Mouse (Mus musculus) testis, adult 2 months (tissue): ENCODE results near the gene Upk3bl. TPM values are rescaled to one million over a fixed set of nuclear protein-coding genes. Genes with fewer than 3 reads are reported as not detected.
A peak's percentile ranks its signal among the peaks of the same experiment; 100 is the strongest.

ENCODE experiments used
- H3K27ac ChIP-seq: fragments of 200-500 bp; 2 replicates; pipeline ENCODE4 v1.5.1; 2012; ENCODE audit warnings: low read depth, low read length; ENCODE audit not compliant: control insufficient read depth, insufficient read depth
- H3K27me3 ChIP-seq: fragments of 200-500 bp; 2 replicates; pipeline ENCODE4 v1.6.1; 2012; ENCODE audit warnings: mild to moderate bottlenecking, low read length, moderate library complexity; ENCODE audit not compliant: control insufficient read depth, insufficient read depth
- H3K36me3 ChIP-seq: fragments of 200-500 bp; 2 replicates; pipeline ENCODE4 v1.6.1; 2012; ENCODE audit warnings: mild to moderate bottlenecking, low read length; ENCODE audit not compliant: control insufficient read depth, insufficient read depth
- H3K4me1 ChIP-seq: fragments of 200-500 bp; 2 replicates; pipeline ENCODE4 v1.6.1; 2012; ENCODE audit warnings: low read length; ENCODE audit not compliant: control insufficient read depth, insufficient read depth
- H3K4me3 ChIP-seq: fragments of 200-500 bp; 2 replicates; pipeline ENCODE4 v1.5.1; 2012; ENCODE audit warnings: low read depth, mild to moderate bottlenecking, low read length, moderate library complexity, mixed read lengths; ENCODE audit not compliant: control insufficient read depth
- CTCF ChIP-seq: fragments of 200-500 bp; IDR thresholded peaks from 2 replicates; pipeline ENCODE4 v1.5.1; 2012; ENCODE audit warnings: low read depth, mild to moderate bottlenecking, inconsistent platforms, low read length, moderate library complexity; ENCODE audit not compliant: control insufficient read depth, insufficient read depth, insufficient replicate concordance
- POLR2A ChIP-seq: fragments of 200-500 bp; IDR thresholded peaks from 2 replicates; pipeline ENCODE4 v1.6.1; 2012; ENCODE audit warnings: low read depth, mild to moderate bottlenecking, inconsistent platforms, low read length, moderate library complexity; ENCODE audit not compliant: control insufficient read depth
- polyA plus RNA-seq: library from polyadenylated mRNA; depleted of rRNA; stranded (reverse); fragments of >200 nt; gene quantifications from 2 replicates; pipeline ENCODE4 v1.2.3, GENCODE M21; 2012

Upk3bl gene
- polyA plus RNA-seq, 1 experiment, result 88.3 TPM

DNA sequence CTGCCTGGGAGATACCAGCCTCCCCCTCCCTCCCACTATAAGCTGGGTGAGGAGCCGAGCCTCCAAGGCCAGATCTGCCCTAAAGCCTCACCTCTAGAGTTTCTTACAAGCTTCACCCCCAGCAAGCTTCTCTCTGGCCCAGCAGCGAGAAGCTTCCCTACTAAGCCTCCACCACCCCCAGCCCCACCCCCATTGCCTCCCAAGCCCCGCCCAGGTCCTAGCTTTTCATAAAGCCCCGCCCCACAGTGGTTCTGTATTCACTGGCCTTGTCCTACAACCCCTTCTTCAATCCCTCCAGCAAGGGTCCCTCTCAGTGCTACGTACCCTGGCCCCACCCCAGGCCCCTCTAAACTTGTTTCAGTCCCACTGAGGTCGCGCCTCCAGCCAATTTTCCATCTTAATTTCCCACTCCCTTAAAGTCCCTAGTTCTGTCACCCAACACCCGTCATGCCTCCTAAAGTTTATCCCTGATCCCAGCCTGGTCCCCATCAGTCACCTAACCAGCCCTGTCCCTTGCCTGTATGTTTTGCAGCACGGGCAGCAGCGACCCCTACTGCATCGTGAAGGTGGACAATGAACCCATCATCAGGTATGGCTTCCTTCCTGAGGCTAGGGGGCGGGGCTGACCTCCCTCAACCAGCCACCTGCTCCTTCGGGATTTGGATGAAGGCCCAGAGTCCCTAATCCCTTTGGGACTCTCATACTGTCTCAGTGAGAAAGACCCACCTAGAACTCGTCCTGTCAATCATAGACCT, 34.7 kb downstream of the Upk3bl start:
- H3K4me1 ChIP-seq, result peaks cover 14% of the 10 kb centered on the region
- H3K27me3 ChIP-seq, result no peaks in the 10 kb centered on the region
- TF ChIP-seq POLR2A (no peak), CTCF (no peak)
- no peak overlapping the region for H3K27ac ChIP-seq
- no peak overlapping the region for H3K4me3 ChIP-seq
- no peaks in the 10 kb centered on the region for H3K36me3 ChIP-seq

DNA sequence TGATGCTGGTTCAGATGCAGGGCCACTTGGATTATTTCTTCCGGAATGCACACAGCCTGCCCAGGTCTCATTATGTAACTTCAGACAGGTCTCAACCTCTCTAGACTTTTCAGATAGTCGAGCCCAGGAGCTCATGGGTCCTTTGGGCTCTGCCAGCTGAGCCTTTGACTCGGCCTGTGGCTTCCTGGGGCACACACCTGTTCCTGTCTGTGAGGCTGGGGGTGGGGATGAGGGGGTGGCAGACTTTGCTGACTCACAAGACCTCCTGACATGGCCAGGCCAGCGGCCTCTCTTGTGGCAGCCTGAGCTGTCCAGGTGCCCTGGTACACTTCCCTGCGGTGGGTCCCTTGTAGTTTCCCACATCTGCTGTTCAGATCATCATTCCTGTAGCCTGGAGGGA, 37.6 kb downstream of the Upk3bl start:
- Histone ChIP-seq H3K27me3 (no peaks in the 10 kb centered on the region), H3K27ac (no peak overlapping the region), H3K36me3 (no peaks in the 10 kb centered on the region), H3K4me3 (no peak overlapping the region), H3K4me1 (peaks cover 15% of the 10 kb centered on the region)
- TF ChIP-seq CTCF (no peak), POLR2A (no peak)

DNA sequence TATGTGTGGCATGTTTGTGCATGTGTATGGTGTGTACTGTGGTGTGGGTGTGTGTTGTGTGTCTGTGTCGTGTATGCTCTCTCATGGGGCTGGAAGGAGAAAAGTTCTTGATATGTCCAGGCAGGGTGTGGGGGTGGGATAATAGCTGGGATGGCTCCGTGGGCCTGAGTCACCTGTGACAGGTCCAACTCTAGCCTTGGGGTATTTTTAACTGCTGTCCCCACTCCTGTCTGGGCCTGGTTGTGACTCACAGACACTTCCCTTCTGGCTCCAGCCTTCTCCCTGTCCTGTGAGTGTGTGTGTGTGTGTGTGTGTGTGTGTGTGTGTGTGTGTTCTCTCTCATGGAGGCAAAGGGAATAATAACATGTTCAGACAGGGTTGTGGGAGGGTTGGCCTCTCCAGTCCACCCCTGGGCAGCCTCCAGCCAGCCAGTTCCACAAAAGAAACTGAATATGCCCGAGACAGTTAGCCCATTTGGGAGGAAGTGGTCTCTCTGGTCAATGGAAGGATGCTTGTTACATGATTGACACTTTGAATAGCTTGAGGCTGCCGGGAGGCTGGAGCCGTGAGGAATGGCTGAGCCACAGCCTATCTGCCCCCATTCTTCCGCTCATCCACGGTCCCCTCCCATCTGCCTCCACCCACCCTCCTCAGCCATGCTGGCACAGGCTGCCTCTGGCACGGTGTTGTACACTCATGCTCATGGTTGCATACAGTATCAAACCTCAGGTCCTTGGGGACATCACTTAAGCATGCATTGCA, 40.1 kb downstream of the Upk3bl start:
- Histone ChIP-seq H3K27ac (no peak overlapping the region), H3K27me3 (no peaks in the 10 kb centered on the region), H3K36me3 (no peaks in the 10 kb centered on the region), H3K4me1 (peaks cover 12% of the 10 kb centered on the region), H3K4me3 (no peak overlapping the region)
- TF ChIP-seq CTCF (no peak), POLR2A (no peak)

DNA sequence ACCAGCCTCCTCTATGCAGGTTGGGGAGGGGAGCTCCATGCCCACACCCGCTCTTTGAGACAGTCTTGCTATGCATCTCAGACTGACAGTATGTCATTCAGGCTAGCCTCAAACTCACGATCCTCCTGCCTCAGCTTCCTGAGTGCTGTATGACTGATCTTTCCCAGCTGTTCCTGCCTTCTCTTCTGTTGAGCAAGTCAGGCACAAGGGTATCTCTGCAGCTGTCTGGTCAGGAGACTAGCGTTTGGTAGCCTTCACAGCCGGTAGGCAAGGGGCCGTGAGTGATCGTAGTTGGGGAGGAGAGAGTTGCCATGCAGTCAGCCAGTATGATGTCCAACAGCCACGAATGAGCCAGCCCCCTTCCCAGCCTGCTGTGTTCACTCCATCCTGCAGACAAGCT, 40.8 kb downstream of the Upk3bl start:
- TF ChIP-seq CTCF, result no peak
- TF ChIP-seq POLR2A, result no peak
- no peaks in the 10 kb centered on the region for H3K27me3 ChIP-seq
- H3K4me1 ChIP-seq, result peaks cover 12% of the 10 kb centered on the region
- H3K4me3 ChIP-seq, result no peak overlapping the region
- no peaks in the 10 kb centered on the region for H3K36me3 ChIP-seq
- H3K27ac ChIP-seq, result no peak overlapping the region

DNA sequence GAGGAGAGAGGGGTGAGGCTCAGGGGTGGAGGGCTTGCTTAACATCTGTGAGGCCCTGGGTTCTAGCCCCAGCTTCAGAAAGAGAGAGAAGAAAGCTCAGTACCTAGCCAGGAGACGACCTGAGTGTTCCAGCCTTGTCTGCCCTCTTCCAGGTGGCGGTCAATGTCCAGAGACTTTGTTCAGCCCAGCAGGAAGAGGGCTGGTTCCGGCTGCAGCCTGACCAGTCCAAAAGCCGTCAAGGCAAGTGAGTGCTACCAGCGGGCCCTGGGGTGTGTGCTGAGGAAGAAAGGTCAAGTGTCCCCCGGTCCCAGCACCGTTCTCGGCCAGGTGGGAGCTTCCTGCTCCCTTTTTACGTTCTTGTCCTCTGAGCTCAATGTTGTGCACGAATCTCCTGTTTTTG, 44.2 kb downstream of the Upk3bl start:
- Histone ChIP-seq H3K27me3 (no peaks in the 10 kb centered on the region), H3K4me1 (peaks cover 20% of the 10 kb centered on the region), H3K36me3 (no peaks in the 10 kb centered on the region), H3K27ac (no peak overlapping the region), H3K4me3 (no peak overlapping the region)
- TF ChIP-seq POLR2A (no peak), CTCF (no peak)

DNA sequence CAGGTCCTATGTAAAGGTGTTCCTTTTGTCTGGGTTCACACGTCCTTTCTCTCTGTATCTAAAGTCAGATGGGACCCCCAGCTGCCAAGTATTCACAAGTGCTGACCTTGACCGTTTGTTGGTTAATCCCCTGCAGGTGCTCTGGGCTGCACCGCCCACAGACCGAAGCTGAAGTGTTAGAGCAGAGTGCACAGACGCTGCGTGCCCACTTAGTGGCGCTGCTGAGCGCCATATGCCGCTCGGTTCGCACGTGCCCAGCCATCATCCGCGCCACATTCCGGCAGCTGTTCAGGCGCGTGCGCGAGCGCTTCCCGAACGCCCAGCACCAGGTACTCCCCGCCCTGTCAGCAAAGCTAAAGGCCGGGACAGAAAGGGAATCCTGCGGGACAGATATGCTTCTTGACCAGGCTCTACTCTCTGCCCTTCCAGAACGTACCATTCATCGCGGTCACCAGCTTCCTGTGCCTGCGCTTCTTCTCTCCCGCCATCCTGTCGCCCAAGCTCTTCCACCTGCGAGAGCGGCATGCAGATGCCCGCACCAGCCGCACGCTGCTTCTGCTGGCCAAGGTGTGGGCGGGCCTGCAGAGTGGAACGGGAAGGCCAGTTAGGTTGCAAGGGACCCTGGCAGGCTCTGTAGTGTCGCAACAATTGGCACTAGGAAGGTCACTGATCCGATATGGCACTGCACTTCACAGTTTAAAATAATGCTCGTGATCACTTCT, 48.0 kb downstream of the Upk3bl start:
- Histone ChIP-seq H3K36me3 (no peaks in the 10 kb centered on the region), H3K4me1 (peaks cover 7% of the 10 kb centered on the region), H3K27me3 (no peaks in the 10 kb centered on the region), H3K27ac (no peak overlapping the region), H3K4me3 (peak overlapping the region; percentile 77)
- peak; percentile 98 for TF ChIP-seq CTCF
- TF ChIP-seq POLR2A, result peak; percentile 45

DNA sequence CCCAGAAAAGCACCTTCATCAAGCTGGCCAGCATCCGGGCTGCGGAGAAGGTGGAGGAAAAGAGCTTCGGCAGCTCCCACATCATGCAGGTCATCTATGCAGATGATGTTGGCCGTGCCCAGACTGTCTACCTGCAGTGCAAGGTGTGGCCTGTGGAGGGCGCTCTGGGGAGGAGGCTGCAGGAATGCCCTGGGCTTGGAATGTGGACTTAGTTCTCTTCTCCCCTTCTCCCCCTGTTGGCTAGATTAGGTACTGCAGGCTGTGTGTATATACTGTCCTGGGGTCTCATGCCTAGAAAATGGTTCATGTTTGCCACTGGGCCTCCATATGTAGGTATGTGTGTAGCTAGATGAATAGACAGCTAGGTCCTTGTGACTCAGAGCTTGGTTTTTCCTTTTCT, 50.2 kb downstream of the Upk3bl start:
- H3K27ac ChIP-seq, result no peak overlapping the region
- H3K36me3 ChIP-seq, result no peaks in the 10 kb centered on the region
- H3K27me3 ChIP-seq, result no peaks in the 10 kb centered on the region
- no peak overlapping the region for H3K4me3 ChIP-seq
- TF ChIP-seq POLR2A (no peak), CTCF (peak; percentile 99)
- peaks cover 7% of the 10 kb centered on the region for H3K4me1 ChIP-seq
